Mouse (Mus musculus) myocyte (in vitro differentiated cells): ENCODE data around the gene Cflar. TPM values are rescaled to one million over a fixed set of nuclear protein-coding genes. Genes with fewer than 3 reads are reported as not detected.
A peak's percentile ranks its signal among the peaks of the same experiment; 100 is the strongest.
"Not testable (repeated sequence)": the region's sequence is repeated elsewhere in the genome, so short reads cannot be mapped to it uniquely, and the experiment has no call there.

Experiments
- H3K27me3 ChIP-seq: one replicate; pipeline ENCODE4 v1.6.1; 2011; ENCODE audit not compliant: control insufficient read depth, insufficient read depth, insufficient read length
- H3K36me3 ChIP-seq: one replicate; pipeline ENCODE4 v1.6.1; 2011; ENCODE audit not compliant: control insufficient read depth, insufficient read depth
- H3K4me2 ChIP-seq: one replicate; pipeline ENCODE4 v1.6.1; 2011; ENCODE audit warnings: low read depth, control low read depth
- H3K4me3 ChIP-seq: one replicate; pipeline ENCODE4 v1.5.1; 2011; ENCODE audit warnings: mild to moderate bottlenecking, control low read depth, moderate library complexity
- H3K79me2 ChIP-seq: one replicate; pipeline ENCODE4 v1.6.1; 2011; ENCODE audit not compliant: control insufficient read depth, insufficient read depth
- H3ac ChIP-seq: one replicate; pipeline ENCODE4 v1.6.1; 2011; ENCODE audit not compliant: control insufficient read depth, insufficient read length
- CEBPB ChIP-seq: IDR thresholded peaks from 2 replicates; pipeline ENCODE4 v1.6.1; 2011; ENCODE audit warnings: mild to moderate bottlenecking, moderate library complexity; ENCODE audit not compliant: poor library complexity, insufficient read depth, severe bottlenecking
- E2F4 ChIP-seq: IDR thresholded peaks from one replicate; pipeline ENCODE4 v1.6.1; 2011; ENCODE audit warnings: mild to moderate bottlenecking, control low read depth, moderate library complexity; ENCODE audit not compliant: insufficient read depth
- MAX ChIP-seq: IDR thresholded peaks from one replicate; pipeline ENCODE4 v1.6.1; 2011; ENCODE audit warnings: low read depth, mild to moderate bottlenecking, control low read depth
- MYOD1 ChIP-seq, 3 experiments: IDR thresholded peaks; one replicate each; pipeline ENCODE4 v1.6.1; 2011; ENCODE audit warnings: control low read depth in 2 of 3, low read depth in 2 of 3, mild to moderate bottlenecking in 2 of 3, moderate library complexity in 1 of 3; ENCODE audit not compliant: insufficient read length in 2 of 3, control insufficient read depth in 1 of 3
- MYOG ChIP-seq, 3 experiments: IDR thresholded peaks; one replicate each; pipeline ENCODE4 v1.6.1; 2011; ENCODE audit warnings: control low read depth in 2 of 3, low read depth in 2 of 3, mild to moderate bottlenecking in 2 of 3; ENCODE audit not compliant: insufficient read length in 2 of 3, control insufficient read depth in 1 of 3, insufficient read depth in 1 of 3
- POLR2A ChIP-seq: IDR thresholded peaks from one replicate; pipeline ENCODE4 v1.6.1; 2011; ENCODE audit warnings: low read depth, mild to moderate bottlenecking, control low read depth, moderate library complexity; ENCODE audit not compliant: insufficient read length
- POLR2AphosphoS2 ChIP-seq: IDR thresholded peaks from one replicate; pipeline ENCODE4 v1.6.1; 2011; ENCODE audit warnings: low read depth, control low read depth; ENCODE audit not compliant: insufficient read length
- REST ChIP-seq: IDR thresholded peaks from one replicate; pipeline ENCODE4 v1.6.1; 2011; ENCODE audit warnings: mild to moderate bottlenecking, control low read depth, moderate library complexity; ENCODE audit not compliant: insufficient read depth, insufficient read length
- SRF ChIP-seq: IDR thresholded peaks from one replicate; pipeline ENCODE4 v1.6.1; 2011; ENCODE audit warnings: low read depth; ENCODE audit not compliant: control insufficient read depth, insufficient read length
- TCF12 ChIP-seq: IDR thresholded peaks from one replicate; pipeline ENCODE4 v1.6.1; 2011; ENCODE audit warnings: mild to moderate bottlenecking, control low read depth; ENCODE audit not compliant: poor library complexity, insufficient read depth, severe bottlenecking
- TCF3 ChIP-seq: IDR thresholded peaks from one replicate; pipeline ENCODE4 v1.6.1; 2011; ENCODE audit warnings: low read depth, control low read depth; ENCODE audit not compliant: insufficient read length
- USF1 ChIP-seq: IDR thresholded peaks from one replicate; pipeline ENCODE4 v1.6.1; 2011; ENCODE audit warnings: low read depth, mild to moderate bottlenecking, control low read depth, moderate library complexity
- polyA plus RNA-seq: library from polyadenylated mRNA; unstranded; fragments of >200 nt; fragmentation: generic; extraction: Trizol; gene quantifications from one replicate; pipeline ENCODE4 v1.2.1, GENCODE M21; 2012; ENCODE audit warnings: missing spikeins

Cflar gene
- polyA plus RNA-seq, 1 experiment, result 19.7 TPM

DNA sequence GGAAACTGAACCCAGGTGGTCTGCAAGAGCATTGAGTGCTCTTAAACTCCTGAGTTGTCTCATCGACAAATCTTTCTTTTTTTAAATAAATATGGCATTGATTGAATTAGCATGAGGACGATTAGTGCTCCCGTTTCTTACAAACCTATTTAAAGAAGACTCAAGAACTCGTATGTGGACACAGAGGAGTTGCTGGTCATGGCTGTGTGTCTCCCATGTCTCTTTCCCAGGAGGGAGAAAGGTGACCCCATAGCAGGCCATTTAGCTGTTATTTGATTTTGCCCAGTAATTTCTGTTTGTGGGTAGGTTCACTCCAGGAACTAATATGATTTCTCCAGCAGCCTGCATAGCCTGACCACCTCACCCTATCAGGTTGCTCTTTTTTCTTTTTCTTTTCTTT lies 85.5 kb downstream of the Cflar start:
- Histone ChIP-seq H3ac (no peak overlapping the region), H3K4me2 (peak overlapping the region; percentile 64), H3K36me3 (peaks cover 8% of the 10 kb centered on the region), H3K27me3 (no peaks in the 10 kb centered on the region), H3K4me3 (peak overlapping the region; percentile 52), H3K79me2 (peaks cover 33% of the 10 kb centered on the region)
- TF ChIP-seq SRF (no peak), MYOD1 (IDR thresholded peaks at IDR 0.05; ENCODE audit: control insufficient read depth in 1 of 3, insufficient read length in 2 of 3, low read depth in 2 of 3) (no peak), USF1 (no peak), E2F4 (no peak), MYOG (IDR thresholded peaks at IDR 0.05; ENCODE audit: control insufficient read depth in 1 of 3, insufficient read depth in 1 of 3, insufficient read length in 2 of 3, low read depth in 2 of 3) (no peak), POLR2A (no peak), TCF12 (no peak), REST (no peak), CEBPB (no peak), POLR2AphosphoS2 (no peak), MAX (no peak), TCF3 (no peak)

- Histone ChIP-seq H3K36me3 (peaks cover 8% of the 10 kb centered on the region), H3K4me2 (peak overlapping the region; percentile 64), H3K27me3 (no peaks in the 10 kb centered on the region), H3K79me2 (peaks cover 33% of the 10 kb centered on the region), H3K4me3 (peak overlapping the region; percentile 52), H3ac (no peak overlapping the region)
- TF ChIP-seq REST, result no peak
- TF ChIP-seq POLR2A, result no peak
- no peak for TF ChIP-seq TCF3
- no peak for TF ChIP-seq CEBPB
- TF ChIP-seq MYOG (IDR thresholded peaks at IDR 0.05; ENCODE audit: control insufficient read depth in 1 of 3, insufficient read depth in 1 of 3, insufficient read length in 2 of 3, low read depth in 2 of 3), result no peak
- TF ChIP-seq TCF12, result no peak
- no peak for TF ChIP-seq MYOD1 (IDR thresholded peaks at IDR 0.05; ENCODE audit: control insufficient read depth in 1 of 3, insufficient read length in 2 of 3, low read depth in 2 of 3)
- no peak for TF ChIP-seq SRF
Observed at GRCm38 (mm10) chr1:58797370-58797769, 86.1 kb downstream of the Cflar start.

GRCm38 (mm10) chr1:58798911-58799310 lies 87.6 kb downstream of the Cflar start:
- H3K27me3 ChIP-seq, result no peaks in the 10 kb centered on the region
- no peak overlapping the region for H3ac ChIP-seq
- peaks cover 8% of the 10 kb centered on the region for H3K36me3 ChIP-seq
- no peak for TF ChIP-seq MAX
- no peak for TF ChIP-seq USF1
- no peak for TF ChIP-seq CEBPB
- TF ChIP-seq MYOG (IDR thresholded peaks at IDR 0.05; ENCODE audit: control insufficient read depth in 1 of 3, insufficient read depth in 1 of 3, insufficient read length in 2 of 3, low read depth in 2 of 3), result no peak
- no peak for TF ChIP-seq E2F4
- no peak for TF ChIP-seq TCF3
- no peak for TF ChIP-seq MYOD1 (IDR thresholded peaks at IDR 0.05; ENCODE audit: control insufficient read depth in 1 of 3, insufficient read length in 2 of 3, low read depth in 2 of 3)
- no peak for TF ChIP-seq POLR2AphosphoS2
- TF ChIP-seq POLR2A, result no peak
- peaks cover 33% of the 10 kb centered on the region for H3K79me2 ChIP-seq
- H3K4me2 ChIP-seq, result no peak overlapping the region
- no peak overlapping the region for H3K4me3 ChIP-seq

GRCm38 (mm10) chr1:58800644-58801043 lies 89.3 kb downstream of the Cflar start:
- H3K4me3 ChIP-seq, H3ac ChIP-seq, H3K4me2 ChIP-seq, H3K27me3 ChIP-seq, H3K36me3 ChIP-seq: not testable (repeated sequence)
- H3K79me2 ChIP-seq, result peaks cover 40% of the 10 kb centered on the region

- H3K27me3 ChIP-seq, result no peaks in the 10 kb centered on the region
- no peak overlapping the region for H3K4me2 ChIP-seq
- peaks cover 8% of the 10 kb centered on the region for H3K36me3 ChIP-seq
- H3K4me3 ChIP-seq, result no peak overlapping the region
- peaks cover 29% of the 10 kb centered on the region for H3K79me2 ChIP-seq
- H3ac ChIP-seq, result no peak overlapping the region
- TF ChIP-seq USF1 (no peak), MAX (no peak), CEBPB (no peak), MYOD1 (IDR thresholded peaks at IDR 0.05; ENCODE audit: control insufficient read depth in 1 of 3, insufficient read length in 2 of 3, low read depth in 2 of 3) (no peak), POLR2AphosphoS2 (no peak), TCF12 (no peak)
Observed at GRCm38 (mm10) chr1:58801558-58802285, 90.4 kb downstream of the Cflar start.
